Mouse (Mus musculus): ENCODE results near the gene Krt9.

Krt9 gene

DNA sequence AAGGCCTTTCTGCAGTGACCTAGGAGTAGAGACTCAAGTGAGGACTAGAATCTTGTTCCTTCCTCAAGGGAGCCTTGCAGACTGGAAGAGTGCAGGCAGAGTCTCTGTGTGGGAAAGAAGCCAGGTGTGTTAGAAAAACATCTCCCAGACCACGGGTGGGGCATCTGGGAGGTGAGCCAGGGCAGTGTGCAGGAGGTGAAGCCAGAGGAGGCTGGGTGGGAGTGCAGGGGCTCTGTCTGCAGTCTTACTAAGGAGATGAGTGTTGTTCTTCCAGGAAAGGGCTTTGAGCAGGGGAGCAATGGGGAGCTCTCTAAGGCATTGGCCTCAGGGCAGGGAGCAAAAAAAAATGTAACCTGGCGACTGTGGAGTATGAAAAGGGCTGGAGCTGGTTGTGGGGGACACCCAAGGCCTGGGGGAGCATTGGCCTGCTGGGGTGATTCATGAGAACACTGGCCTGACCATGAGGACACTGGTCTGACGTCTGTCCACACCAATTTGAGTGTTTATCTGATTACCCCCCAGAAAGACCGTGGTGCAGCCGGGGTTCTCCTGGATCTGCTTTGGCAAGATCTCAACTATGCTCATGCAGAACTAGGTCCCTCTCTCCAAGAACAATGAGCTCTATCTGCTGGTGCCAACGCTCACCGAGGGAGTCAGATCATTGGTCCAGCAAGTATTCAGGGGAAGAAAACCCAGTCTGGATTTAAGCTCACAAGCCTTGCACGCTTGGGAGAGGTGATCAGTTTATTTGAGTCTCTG, 37.4 kb downstream of the Krt9 start:
- no peak for DNase-seq (ENCODE audit: low read depth, low spot score)

DNA sequence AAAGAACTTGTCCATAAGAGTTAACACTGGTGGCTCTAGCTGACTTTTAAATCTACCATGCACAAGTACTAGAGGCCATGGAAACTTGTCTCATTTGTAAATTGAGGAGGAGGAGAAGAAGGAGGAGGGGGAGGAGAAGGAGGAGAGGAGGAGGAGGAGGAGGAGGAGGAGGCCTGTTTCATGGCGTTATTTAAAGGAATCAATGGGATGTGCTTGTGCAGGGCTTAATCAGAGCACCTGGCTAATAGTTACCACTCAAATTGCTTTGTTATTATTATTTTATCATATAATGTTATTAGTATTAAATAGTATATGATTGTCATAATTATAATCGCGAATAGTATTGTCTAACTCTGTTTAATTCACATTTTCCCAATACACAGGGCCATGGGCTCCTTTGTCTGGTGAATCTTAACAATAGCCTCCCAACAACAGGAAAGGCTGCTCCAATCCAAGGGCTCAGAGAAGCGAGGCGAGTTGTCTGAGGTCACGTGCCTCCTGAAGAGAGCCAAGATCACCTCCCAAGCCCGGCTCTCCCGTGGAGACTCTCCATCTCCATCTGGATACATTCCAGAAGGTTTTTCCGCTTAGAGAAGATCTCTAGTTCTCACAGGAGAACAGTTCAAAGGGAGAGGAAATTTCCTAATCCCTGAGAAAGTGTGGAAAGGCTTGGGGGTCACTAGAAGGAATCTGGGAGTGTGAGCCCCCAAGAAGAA, 44.3 kb downstream of the Krt9 start, which contains the start of gene Krt19:
TSS of gene Krt19 (minus strand) at position 51 of the 716 bp plus-strand sequence.
- no peak for DNase-seq (ENCODE audit: low read depth, low spot score)

DNA sequence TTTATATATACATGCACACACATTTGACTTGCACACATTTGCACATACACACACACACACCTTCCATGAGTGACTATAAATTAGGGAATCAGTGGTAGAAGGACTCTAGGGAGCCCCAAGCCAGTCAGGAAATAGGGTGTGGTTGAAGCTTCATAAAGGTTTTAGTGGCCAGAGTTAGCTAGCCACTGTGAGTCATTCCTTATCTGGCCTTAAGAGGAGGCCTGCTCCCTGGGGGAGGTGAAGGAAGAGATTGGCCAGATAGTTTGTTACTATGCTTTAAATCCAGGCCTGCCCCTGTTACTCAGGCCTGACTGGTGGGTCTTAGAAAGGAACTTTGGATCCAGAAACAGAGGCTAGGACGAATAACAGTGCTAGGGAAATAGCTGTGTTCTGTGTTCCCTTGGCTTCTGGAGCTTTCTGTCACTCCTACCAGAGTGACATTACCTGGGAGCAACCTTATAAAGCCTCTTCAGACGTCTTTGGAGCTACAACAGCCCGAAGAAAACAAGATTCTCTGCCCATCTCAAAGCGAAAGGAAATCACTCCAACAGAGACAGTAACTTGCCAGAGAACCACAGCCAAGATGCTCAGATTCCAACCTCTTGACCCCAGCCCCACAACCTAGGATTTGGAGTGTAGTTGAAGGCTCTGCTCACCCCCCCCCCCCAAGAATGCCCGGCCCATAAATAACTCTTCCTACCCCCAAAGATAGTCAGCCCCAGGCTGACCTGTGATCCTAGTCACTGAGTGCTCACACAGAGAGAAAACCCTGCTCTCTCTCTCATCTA, 45.3 kb downstream of the Krt9 start:
- no peak for DNase-seq (ENCODE audit: low read depth, low spot score)

DNA sequence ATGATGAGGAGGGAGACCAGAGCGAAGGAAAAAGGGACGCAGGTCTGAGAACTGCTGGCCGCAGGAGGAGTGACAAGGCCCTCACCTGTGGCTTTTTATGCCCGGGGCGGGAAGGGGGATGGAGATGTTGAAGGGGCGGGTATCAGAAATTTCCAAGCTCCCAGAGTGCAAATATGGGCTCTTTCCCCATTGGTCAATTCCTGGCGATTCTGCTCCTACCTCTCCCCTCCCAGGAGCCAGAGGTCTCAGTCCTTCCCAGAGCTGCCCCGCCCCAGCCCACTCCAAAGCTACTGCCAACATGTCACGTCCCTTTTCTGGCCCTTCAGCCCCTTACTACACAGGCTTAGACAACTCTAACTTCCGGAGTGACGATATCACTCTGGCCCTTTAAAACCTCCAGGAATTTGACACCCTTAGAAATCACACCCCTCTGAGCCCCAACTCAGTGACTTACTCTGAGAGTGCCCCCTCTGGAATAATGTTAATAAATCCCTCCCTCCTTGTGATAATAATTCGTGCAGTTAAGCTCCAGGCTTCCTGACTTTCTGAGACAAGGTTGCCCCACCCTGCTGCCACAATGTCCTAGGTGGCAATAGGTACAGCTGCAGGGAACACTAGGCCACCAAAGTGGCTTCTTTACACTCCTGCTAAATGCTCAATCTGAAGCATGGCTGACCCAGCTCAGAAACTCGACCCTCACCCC, 47.0 kb downstream of the Krt9 start:
- no peak for DNase-seq (ENCODE audit: low read depth, low spot score)

DNA sequence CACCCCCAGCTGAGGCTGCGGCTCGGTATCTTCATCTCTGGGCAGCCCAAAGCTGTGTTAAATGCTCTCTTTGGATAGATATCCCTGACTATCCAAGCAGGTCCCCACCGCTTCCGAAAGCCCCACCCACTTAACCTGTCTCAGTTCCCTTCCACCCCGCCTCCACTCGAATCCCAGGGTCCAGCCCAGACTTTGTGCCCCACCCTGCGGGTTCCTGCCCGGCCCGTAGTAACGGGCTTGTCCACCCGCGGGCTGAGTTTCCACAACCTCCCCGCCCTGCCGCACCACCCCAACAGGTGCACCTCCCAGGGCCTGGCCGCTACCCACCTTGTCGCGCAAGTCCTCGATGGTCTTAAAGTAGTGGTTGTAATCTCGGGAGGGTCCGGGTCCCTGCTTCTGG, 47.9 kb downstream of the Krt9 start:
- no peak for DNase-seq (ENCODE audit: low read depth, low spot score)

DNA sequence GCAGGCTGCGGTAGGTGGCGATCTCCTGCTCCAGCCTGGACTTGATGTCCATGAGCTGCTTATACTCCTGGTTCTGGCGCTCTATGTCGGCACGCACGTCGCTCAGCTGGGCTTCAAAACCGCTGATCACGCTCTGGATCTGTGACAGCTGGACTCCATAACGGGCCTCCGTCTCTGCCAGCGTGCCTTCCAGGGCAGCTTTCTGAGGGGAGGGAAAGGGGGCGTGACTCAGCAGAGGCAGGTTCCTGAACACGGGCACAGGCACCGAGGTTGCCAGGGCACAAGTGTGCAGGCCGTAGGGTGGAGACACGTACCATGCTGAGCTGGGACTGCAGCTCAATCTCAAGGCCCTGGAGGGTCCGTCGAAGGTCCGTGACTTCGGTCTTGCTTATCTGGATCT, 52.1 kb downstream of the Krt9 start:
- DNase-seq (ENCODE audit: low read depth, low spot score): no peak

DNA sequence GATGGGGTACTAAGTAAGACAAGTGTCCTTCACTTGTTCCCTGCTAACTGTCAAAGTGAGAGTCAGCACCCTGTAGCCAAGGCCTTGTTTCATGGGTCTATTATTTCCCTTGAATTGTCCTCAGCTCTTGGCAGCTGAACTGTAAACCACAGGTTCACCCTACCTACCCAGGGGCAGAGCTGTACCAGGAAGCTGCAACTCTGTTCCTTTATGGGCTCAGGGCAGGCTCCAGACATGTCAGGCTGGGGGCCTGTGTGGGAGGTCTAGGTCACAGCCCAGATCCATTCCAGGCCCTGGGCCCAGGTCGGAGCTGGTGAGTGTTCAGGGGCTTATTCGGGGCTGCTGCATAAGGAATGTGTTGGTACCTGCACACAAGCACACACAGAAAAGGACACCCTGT, 53.7 kb downstream of the Krt9 start:
- no peak for DNase-seq (ENCODE audit: low read depth, low spot score)

DNA sequence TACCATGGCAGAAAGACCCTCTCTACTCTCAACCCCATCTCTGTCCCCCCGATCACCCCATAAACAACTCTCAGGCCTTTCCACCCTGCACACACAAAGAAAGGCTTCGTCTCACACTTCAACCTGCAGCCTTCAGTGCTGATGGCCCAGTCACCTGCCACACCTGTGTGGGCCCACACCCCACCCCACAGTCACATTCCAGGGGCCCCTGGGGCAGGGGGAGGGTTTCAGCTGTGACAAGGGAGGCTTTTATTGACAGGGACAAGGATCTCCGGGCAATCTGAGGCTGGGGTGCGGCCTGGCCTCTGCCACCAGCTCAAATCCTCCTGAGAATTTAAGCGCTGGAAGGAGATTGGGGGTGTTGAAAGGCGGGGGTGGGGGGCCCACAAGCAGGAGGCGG, 54.2 kb downstream of the Krt9 start:
- DNase-seq (ENCODE audit: low read depth, low spot score): no peak

DNA sequence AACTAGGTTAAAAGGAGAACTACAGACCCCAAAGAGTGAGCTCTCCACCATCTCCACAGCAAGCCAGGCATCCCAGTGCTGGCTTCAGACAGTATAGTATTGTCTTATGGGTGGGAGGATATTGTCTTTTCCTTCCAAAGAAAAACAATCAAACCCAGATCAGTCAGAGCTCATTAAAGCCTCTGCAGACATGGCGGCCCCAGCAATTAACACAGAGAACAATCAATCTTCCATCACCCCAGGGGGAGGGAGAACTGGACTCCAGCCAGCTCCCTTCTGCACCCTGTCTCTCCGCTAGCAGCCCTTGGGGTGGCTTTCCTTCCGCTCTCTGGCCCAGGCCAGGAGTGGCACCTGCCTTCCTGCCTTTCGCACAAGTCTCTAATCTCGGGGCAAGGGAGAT, 55.4 kb downstream of the Krt9 start:
- DNase-seq (ENCODE audit: low read depth, low spot score): no peak
